Mouse (Mus musculus): ENCODE measurements around the gene Angptl8. TPM values are rescaled to one million over a fixed set of nuclear protein-coding genes. Genes with fewer than 3 reads are reported as not detected.
A peak's percentile ranks its signal among the peaks of the same experiment; 100 is the strongest.
"Not testable (repeated sequence)": the region's sequence is repeated elsewhere in the genome, so short reads cannot be mapped to it uniquely, and the experiment has no call there.

Angptl8 gene
- polyA plus RNA-seq, 1 experiment = not detected

- H3K27ac ChIP-seq (ENCODE audit: control insufficient read depth, insufficient read depth, low read depth, low read length) = no peak overlapping the region
Measured at GRCm38 (mm10) chr9:21867726-21868125, 32.4 kb downstream of the Angptl8 start.

GRCm38 (mm10) chr9:21869290-21869689 is 34.0 kb downstream of the Angptl8 start:
- peak; percentile 25; the same call in 1 of the 2 replicates for TF ChIP-seq CTCF (IDR thresholded peaks at IDR 0.05; ENCODE audit: control insufficient read depth, insufficient read depth, insufficient replicate concordance, low read depth, low read length)

More at GRCm38 (mm10) chr9:21867726-21868125, 32.4 kb downstream of the Angptl8 start:
- no peaks in the 10 kb centered on the region; the same call in 1 of the 2 replicates for H3K4me1 ChIP-seq (ENCODE audit: control insufficient read depth, insufficient read depth, low read length)
- no peaks in the 10 kb centered on the region for H3K36me3 ChIP-seq (ENCODE audit: control insufficient read depth, insufficient read depth, low read length)
- no peak overlapping the region for H3K4me3 ChIP-seq (ENCODE audit: control insufficient read depth, low read depth, low read length)
- H3K27me3 ChIP-seq (ENCODE audit: control insufficient read depth, insufficient read depth, low read length) = no peaks in the 10 kb centered on the region
- TF ChIP-seq POLR2A (IDR thresholded peaks at IDR 0.05; ENCODE audit: control insufficient read depth, low read depth, low read length) = no peak
- no peak for TF ChIP-seq CTCF (IDR thresholded peaks at IDR 0.05; ENCODE audit: control insufficient read depth, insufficient read depth, insufficient replicate concordance, low read depth, low read length)

DNA sequence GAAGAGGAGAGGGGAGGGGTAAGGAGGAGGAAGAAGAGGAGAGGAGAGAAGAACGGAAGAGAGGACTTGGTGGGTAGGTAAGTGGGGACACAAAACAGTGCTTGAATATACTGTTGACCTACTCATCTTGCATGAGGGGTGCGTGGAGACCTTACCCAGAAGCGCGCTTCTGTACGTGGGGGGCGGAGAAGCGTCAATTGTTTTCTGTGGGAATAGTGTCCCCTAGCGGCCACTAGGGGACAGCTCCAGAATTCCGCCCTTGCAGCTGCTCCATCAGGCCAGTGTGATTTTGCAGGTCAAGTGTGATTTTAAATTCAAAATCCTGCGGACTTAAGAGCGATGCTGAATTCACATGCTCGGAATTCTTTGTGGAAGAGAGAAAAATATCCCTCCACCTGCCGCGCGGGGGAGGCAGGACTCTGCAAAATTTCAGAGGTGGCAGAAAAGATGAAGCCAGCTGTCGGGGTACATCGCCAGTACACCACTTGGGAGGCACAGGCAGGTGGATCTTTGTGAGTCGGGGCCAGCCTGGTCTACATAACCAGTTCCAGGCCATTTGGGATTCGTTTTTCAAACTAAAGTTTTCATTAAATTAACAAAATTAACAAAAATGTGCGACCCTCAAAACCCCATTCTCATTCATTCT is 35.7 kb downstream of the Angptl8 start:
- Histone ChIP-seq H3K27ac (ENCODE audit: control insufficient read depth, insufficient read depth, low read depth, low read length) (no peak overlapping the region), H3K27me3 (ENCODE audit: control insufficient read depth, insufficient read depth, low read length) (no peaks in the 10 kb centered on the region), H3K4me1 (ENCODE audit: control insufficient read depth, insufficient read depth, low read length) (peaks cover 2% of the 10 kb centered on the region; the same call in 1 of the 2 replicates), H3K36me3 (ENCODE audit: control insufficient read depth, insufficient read depth, low read length) (no peaks in the 10 kb centered on the region), H3K4me3 (ENCODE audit: control insufficient read depth, low read depth, low read length) (no peak overlapping the region; the same call in 1 of the 2 replicates)
- TF ChIP-seq CTCF (IDR thresholded peaks at IDR 0.05; ENCODE audit: control insufficient read depth, insufficient read depth, insufficient replicate concordance, low read depth, low read length) (peak; percentile 82), POLR2A (IDR thresholded peaks at IDR 0.05; ENCODE audit: control insufficient read depth, low read depth, low read length) (no peak)

More at GRCm38 (mm10) chr9:21869290-21869689, 34.0 kb downstream of the Angptl8 start:
- H3K4me3 ChIP-seq (ENCODE audit: control insufficient read depth, low read depth, low read length); H3K4me1 ChIP-seq (ENCODE audit: control insufficient read depth, insufficient read depth, low read length); H3K36me3 ChIP-seq (ENCODE audit: control insufficient read depth, insufficient read depth, low read length); H3K27me3 ChIP-seq (ENCODE audit: control insufficient read depth, insufficient read depth, low read length); H3K27ac ChIP-seq (ENCODE audit: control insufficient read depth, insufficient read depth, low read depth, low read length): not testable (repeated sequence)

GRCm38 (mm10) chr9:21872204-21872603 is 36.9 kb downstream of the Angptl8 start:
- Histone ChIP-seq H3K4me3 (ENCODE audit: control insufficient read depth, low read depth, low read length) (no peak overlapping the region), H3K27me3 (ENCODE audit: control insufficient read depth, insufficient read depth, low read length) (no peaks in the 10 kb centered on the region), H3K4me1 (ENCODE audit: control insufficient read depth, insufficient read depth, low read length) (peaks cover 2% of the 10 kb centered on the region; the same call in 1 of the 2 replicates), H3K36me3 (ENCODE audit: control insufficient read depth, insufficient read depth, low read length) (no peaks in the 10 kb centered on the region), H3K27ac (ENCODE audit: control insufficient read depth, insufficient read depth, low read depth, low read length) (no peak overlapping the region)
- TF ChIP-seq CTCF (IDR thresholded peaks at IDR 0.05; ENCODE audit: control insufficient read depth, insufficient read depth, insufficient replicate concordance, low read depth, low read length) (no peak), POLR2A (IDR thresholded peaks at IDR 0.05; ENCODE audit: control insufficient read depth, low read depth, low read length) (no peak)

- Histone ChIP-seq H3K4me3 (ENCODE audit: control insufficient read depth, low read depth, low read length) (no peak overlapping the region), H3K27me3 (ENCODE audit: control insufficient read depth, insufficient read depth, low read length) (no peaks in the 10 kb centered on the region), H3K36me3 (ENCODE audit: control insufficient read depth, insufficient read depth, low read length) (no peaks in the 10 kb centered on the region), H3K4me1 (ENCODE audit: control insufficient read depth, insufficient read depth, low read length) (peaks cover 2% of the 10 kb centered on the region; the same call in 1 of the 2 replicates), H3K27ac (ENCODE audit: control insufficient read depth, insufficient read depth, low read depth, low read length) (no peak overlapping the region)
- TF ChIP-seq POLR2A (IDR thresholded peaks at IDR 0.05; ENCODE audit: control insufficient read depth, low read depth, low read length) (no peak), CTCF (IDR thresholded peaks at IDR 0.05; ENCODE audit: control insufficient read depth, insufficient read depth, insufficient replicate concordance, low read depth, low read length) (no peak)
Measured at GRCm38 (mm10) chr9:21876601-21877000, 41.3 kb downstream of the Angptl8 start.

Other genes starting within 250 kb of the Angptl8 start
- gene Timm29, start 242.8 kb upstream of the Angptl8 start, polyA plus RNA-seq (2012; rRNA removed) = 16.5 and 17.0 TPM in 2 replicates
- gene Yipf2, start 242.7 kb upstream of the Angptl8 start, polyA plus RNA-seq (2012; rRNA removed) = 33.8 and 35.6 TPM in 2 replicates
- 44.4 and 45.4 TPM in 2 replicates for gene Smarca4, start 219.3 kb upstream of the Angptl8 start, polyA plus RNA-seq (2012; rRNA removed)
- gene Ldlr, start 112.0 kb upstream of the Angptl8 start, polyA plus RNA-seq (2012; rRNA removed) = 2.9 TPM in 2 replicates
- 16.5 and 17.1 TPM in 2 replicates for gene Spc24, start 75.2 kb upstream of the Angptl8 start, polyA plus RNA-seq (2012; rRNA removed)
- gene Kank2, start 36.8 kb upstream of the Angptl8 start, polyA plus RNA-seq (2012; rRNA removed) = 6.7 and 6.9 TPM in 2 replicates
- 41.5 and 46.0 TPM in 2 replicates for gene Dock6, start 17.1 kb downstream of the Angptl8 start, polyA plus RNA-seq (2012; rRNA removed)
- 21.2 and 22.7 TPM in 2 replicates for gene Rab3d, start 82.7 kb downstream of the Angptl8 start, polyA plus RNA-seq (2012; rRNA removed)
- gene Ccdc159, start 92.0 kb downstream of the Angptl8 start, polyA plus RNA-seq (2012; rRNA removed) = 72.0 and 74.9 TPM in 2 replicates
- gene Tmem205, start 92.0 kb downstream of the Angptl8 start, polyA plus RNA-seq (2012; rRNA removed) = 296 and 312 TPM in 2 replicates
- gene Plppr2, start 101.5 kb downstream of the Angptl8 start, polyA plus RNA-seq (2012; rRNA removed) = 33.3 and 39.3 TPM in 2 replicates
- gene Swsap1, start 120.2 kb downstream of the Angptl8 start, polyA plus RNA-seq (2012; rRNA removed) = 4.7 and 5.1 TPM in 2 replicates
- 1.5 and 1.9 TPM in 2 replicates for gene Epor, start 128.0 kb downstream of the Angptl8 start, polyA plus RNA-seq (2012; rRNA removed)
- 3.9 and 5.2 TPM in 2 replicates for gene Rgl3, start 153.9 kb downstream of the Angptl8 start, polyA plus RNA-seq (2012; rRNA removed)
- 38.5 and 46.0 TPM in 2 replicates for gene Ccdc151, start 167.1 kb downstream of the Angptl8 start, polyA plus RNA-seq (2012; rRNA removed)
- 41.2 and 43.3 TPM in 2 replicates for gene Prkcsh, start 167.3 kb downstream of the Angptl8 start, polyA plus RNA-seq (2012; rRNA removed)
- gene Elavl3, start 216.5 kb downstream of the Angptl8 start, polyA plus RNA-seq (2012; rRNA removed) = 1.8 and 1.9 TPM in 2 replicates
- gene Gm49318, start 235.7 kb downstream of the Angptl8 start, polyA plus RNA-seq (2012; rRNA removed) = not detected in 2 replicates
- 43.1 and 44.9 TPM in 2 replicates for gene Zfp653, start 235.9 kb downstream of the Angptl8 start, polyA plus RNA-seq (2012; rRNA removed)
- 71.6 and 72.6 TPM in 2 replicates for gene Ecsit, start 249.9 kb downstream of the Angptl8 start, polyA plus RNA-seq (2012; rRNA removed)